Mouse (Mus musculus) bone marrow, adult 2 months (tissue): ENCODE data around the gene Pde5a.

Experiments used
- CTCF ChIP-seq: fragments of 200-500 bp; IDR thresholded peaks from 2 replicates; pipeline ENCODE4 v1.5.1; 2011; ENCODE audit warnings: low read length, control low read depth; ENCODE audit not compliant: control insufficient read depth, insufficient read depth
- POLR2A ChIP-seq: fragments of 200-500 bp; IDR thresholded peaks from 2 replicates; pipeline ENCODE4 v1.6.1; 2011; ENCODE audit warnings: low read depth, mild to moderate bottlenecking, control low read depth, low read length, borderline replicate concordance; ENCODE audit not compliant: control insufficient read depth

DNA sequence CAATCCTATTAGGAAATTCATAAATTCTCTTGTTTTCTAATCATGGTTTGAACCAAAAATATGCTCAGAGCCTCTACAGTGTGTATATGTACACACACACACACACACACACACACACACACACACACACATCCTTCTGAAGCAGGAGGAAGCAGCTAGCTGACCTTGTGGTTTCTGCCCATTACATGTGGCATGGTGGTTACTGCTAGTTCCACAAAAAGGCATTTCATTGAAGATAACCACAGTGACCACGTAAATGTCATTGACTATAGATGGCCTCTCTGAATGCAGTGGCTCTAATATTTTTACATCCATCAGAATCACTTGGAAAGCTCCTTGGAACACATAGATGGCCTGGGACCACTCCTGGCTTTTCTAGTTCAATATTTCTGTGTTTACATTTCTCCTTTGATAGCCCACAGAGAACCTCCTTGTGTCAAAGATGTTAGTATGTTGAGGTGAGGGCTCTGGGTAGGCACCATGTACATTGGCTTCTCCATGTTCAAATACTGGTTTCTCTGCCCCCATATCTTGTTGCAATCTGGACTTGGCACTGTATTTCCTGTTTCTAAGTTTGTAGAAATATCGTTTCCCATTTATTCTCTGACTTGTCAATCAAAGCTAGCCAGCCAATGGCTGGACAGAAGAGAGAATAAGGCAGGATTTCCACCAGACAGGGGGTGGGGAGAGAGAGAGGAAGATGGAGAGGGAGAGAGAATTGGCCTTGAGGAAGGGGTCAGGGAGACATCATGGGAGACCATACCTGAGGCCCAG lies 81.5 kb downstream of the Pde5a start:
- TF ChIP-seq CTCF (no peak), POLR2A (no peak)
